Mouse (Mus musculus) midbrain, embryonic 16.5 days (tissue): Measurements from ENCODE around the gene Kmt2b. TPM values are rescaled to one million over a fixed set of nuclear protein-coding genes. Genes with fewer than 3 reads are reported as not detected.

Source experiments
- ATAC-seq: fragments of 200-750 bp; cut with Nextera tagmentation; 2 replicates; pipeline ENCODE4 v1.8.0; 2017; ENCODE audit warnings: moderate TSS enrichment
- H3K27ac ChIP-seq: fragments of 300-500 bp; sonication (generic); 2 replicates; pipeline ENCODE4 v1.5.1; 2014; ENCODE audit warnings: mild to moderate bottlenecking, low read length, mixed read lengths
- H3K27me3 ChIP-seq: fragments of 300-500 bp; sonication (generic); 2 replicates; pipeline ENCODE4 v1.6.1; 2014; ENCODE audit warnings: low read depth, low read length, mixed read lengths; ENCODE audit not compliant: control insufficient read depth, insufficient read depth
- H3K36me3 ChIP-seq: fragments of 300-500 bp; sonication (generic); 2 replicates; pipeline ENCODE4 v1.6.1; 2014; ENCODE audit warnings: mild to moderate bottlenecking, low read length, moderate library complexity, mixed read lengths; ENCODE audit not compliant: control insufficient read depth, insufficient read depth
- H3K4me1 ChIP-seq: fragments of 300-500 bp; sonication (generic); 2 replicates; pipeline ENCODE4 v1.6.1; 2014; ENCODE audit warnings: mild to moderate bottlenecking, low read length, mixed read lengths; ENCODE audit not compliant: control insufficient read depth, insufficient read depth
- H3K4me2 ChIP-seq: fragments of 300-500 bp; sonication (generic); 2 replicates; pipeline ENCODE4 v1.6.1; 2014; ENCODE audit warnings: mild to moderate bottlenecking, low read length, mixed read lengths
- H3K4me3 ChIP-seq: fragments of 300-500 bp; sonication (generic); 2 replicates; pipeline ENCODE4 v1.5.1; 2014; ENCODE audit warnings: low read depth, mild to moderate bottlenecking, low read length, moderate library complexity, mixed read lengths
- H3K9ac ChIP-seq: fragments of 300-500 bp; sonication (generic); 2 replicates; pipeline ENCODE4 v1.6.1; 2014; ENCODE audit warnings: low read depth, low read length, mixed read lengths
- H3K9me3 ChIP-seq: fragments of 300-500 bp; sonication (generic); replicated peaks from 2 replicates; pipeline ENCODE4 v1.6.1; 2014; ENCODE audit warnings: mild to moderate bottlenecking, low read length, mixed read lengths; ENCODE audit not compliant: control insufficient read depth, poor library complexity, severe bottlenecking
- WGBS: fragments of 180-500 bp; shearing (Covaris S2); extraction: QIAGEN DNeasy Blood & Tissue Kit; methylation state at CpG from one replicate; pipeline ENCODE4 v1.1.7; 2014; 5-methylcytosine and 5-hydroxymethylcytosine counted together
- polyA plus RNA-seq: library from polyadenylated mRNA; unstranded; fragments of >200 nt; fragmentation: Nextera tagmentation; extraction: Ambion mirVana; gene quantifications from 2 replicates; pipeline ENCODE4 v1.2.1, GENCODE M21; 2015

Gene Kmt2b
- polyA plus RNA-seq, 1 experiment from 2014 or later: 9.1 TPM

- peaks cover 19% of the 10 kb centered on the region for H3K36me3 ChIP-seq
- no peak for ATAC-seq
- H3K4me1 ChIP-seq: peaks cover 28% of the 10 kb centered on the region
- H3K27ac ChIP-seq: no peak overlapping the region
- no peak overlapping the region for H3K4me3 ChIP-seq
- H3K9ac ChIP-seq: no peak overlapping the region; the same call in 1 of the 2 replicates
- H3K9me3 ChIP-seq: no peaks in the 10 kb centered on the region
- 85% methylated on average over 13 of the region's 13 CpGs for WGBS
- H3K4me2 ChIP-seq: peak overlapping the region; percentile 92; the same call in 1 of the 2 replicates
- no peaks in the 10 kb centered on the region for H3K27me3 ChIP-seq
Measured at GRCm38 (mm10) chr7:30557901-30558514, 30.5 kb downstream of the Kmt2b start.

- H3K36me3 ChIP-seq: peaks cover 19% of the 10 kb centered on the region
- H3K9ac ChIP-seq: no peak overlapping the region
- no peak overlapping the region for H3K4me3 ChIP-seq
- H3K4me2 ChIP-seq: no peak overlapping the region
- H3K27me3 ChIP-seq: no peaks in the 10 kb centered on the region
- peaks cover 28% of the 10 kb centered on the region for H3K4me1 ChIP-seq
- no peaks in the 10 kb centered on the region for H3K9me3 ChIP-seq
- WGBS: 93% methylated on average over 18 of the region's 18 CpGs
- H3K27ac ChIP-seq: no peak overlapping the region
- ATAC-seq: no peak
Measured at GRCm38 (mm10) chr7:30556894-30557536, 31.5 kb downstream of the Kmt2b start.

- Histone ChIP-seq H3K27me3 (no peaks in the 10 kb centered on the region), H3K4me2 (peak overlapping the region; percentile 88; the same call in 1 of the 2 replicates), H3K36me3 (peaks cover 19% of the 10 kb centered on the region), H3K27ac (no peak overlapping the region), H3K9ac (no peak overlapping the region), H3K9me3 (no peaks in the 10 kb centered on the region), H3K4me3 (no peak overlapping the region), H3K4me1 (peaks cover 21% of the 10 kb centered on the region)
- 86% methylated on average over 22 of the region's 22 CpGs for WGBS
- ATAC-seq: no peak
Measured at GRCm38 (mm10) chr7:30553810-30554584, 34.5 kb downstream of the Kmt2b start.

GRCm38 (mm10) chr7:30553021-30553589 is 35.4 kb downstream of the Kmt2b start:
- peak overlapping the region; percentile 79 for H3K27ac ChIP-seq
- no peaks in the 10 kb centered on the region for H3K27me3 ChIP-seq
- no peaks in the 10 kb centered on the region for H3K9me3 ChIP-seq
- H3K4me3 ChIP-seq: peak overlapping the region; percentile 54
- 7% methylated on average over 23 of the region's 23 CpGs for WGBS
- peak overlapping the region; percentile 88 for H3K4me2 ChIP-seq
- H3K36me3 ChIP-seq: peaks cover 19% of the 10 kb centered on the region
- ATAC-seq: no peak
- H3K9ac ChIP-seq: peak overlapping the region; percentile 65
- peaks cover 12% of the 10 kb centered on the region for H3K4me1 ChIP-seq

GRCm38 (mm10) chr7:30552102-30553020 is 36.2 kb downstream of the Kmt2b start, which contains the start of the genes Hspb6 and Proser3:
Hspb6 (plus strand) TSS chr7:30552178.
Proser3 (minus strand) TSS chr7:30552299.
- Histone ChIP-seq H3K4me2 (peak within 1 kb of the TSS; percentile 88), H3K36me3 (peaks cover 19% of the 10 kb centered on the region), H3K9me3 (no peaks in the 10 kb centered on the region), H3K27ac (peak within 1 kb of the TSS; percentile 93), H3K4me3 (peak within 1 kb of the TSS; percentile 54), H3K4me1 (peaks cover 11% of the 10 kb centered on the region), H3K9ac (peak within 1 kb of the TSS; percentile 65), H3K27me3 (no peaks in the 10 kb centered on the region)
- WGBS: under 1% methylated on average over 44 of the region's 44 CpGs
- ATAC-seq: peak; percentile 96

- Histone ChIP-seq H3K4me1 (peaks cover 11% of the 10 kb centered on the region), H3K36me3 (peaks cover 12% of the 10 kb centered on the region), H3K4me3 (peak overlapping the region; percentile 54), H3K27ac (peak overlapping the region; percentile 93), H3K9ac (peak overlapping the region; percentile 63), H3K9me3 (no peaks in the 10 kb centered on the region), H3K4me2 (peak overlapping the region; percentile 88), H3K27me3 (no peaks in the 10 kb centered on the region)
- WGBS: 4% methylated on average over 10 of the region's 10 CpGs
- peak; percentile 72 for ATAC-seq
Measured at GRCm38 (mm10) chr7:30551445-30552101, 37.0 kb downstream of the Kmt2b start.

- no peak overlapping the region for H3K27ac ChIP-seq
- no peak overlapping the region for H3K4me3 ChIP-seq
- no peak overlapping the region for H3K9ac ChIP-seq
- peaks cover 11% of the 10 kb centered on the region for H3K4me1 ChIP-seq
- peaks cover 8% of the 10 kb centered on the region for H3K36me3 ChIP-seq
- no peaks in the 10 kb centered on the region for H3K9me3 ChIP-seq
- 95% methylated on average over 1 of the region's 1 CpGs for WGBS
- no peaks in the 10 kb centered on the region for H3K27me3 ChIP-seq
- no peak overlapping the region for H3K4me2 ChIP-seq
- no peak for ATAC-seq
Measured at GRCm38 (mm10) chr7:30550603-30551002, 37.9 kb downstream of the Kmt2b start.

- 91% methylated on average over 1 of the region's 2 CpGs for WGBS
- H3K9ac ChIP-seq: no peak overlapping the region
Measured at GRCm38 (mm10) chr7:30549880-30550279, 38.6 kb downstream of the Kmt2b start.

More at GRCm38 (mm10) chr7:30549880-30550279, 38.6 kb downstream of the Kmt2b start:
- Histone ChIP-seq H3K4me3 (no peak overlapping the region), H3K4me2 (no peak overlapping the region), H3K9me3 (no peaks in the 10 kb centered on the region), H3K27me3 (no peaks in the 10 kb centered on the region), H3K36me3 (peaks cover 2% of the 10 kb centered on the region), H3K27ac (no peak overlapping the region), H3K4me1 (peaks cover 11% of the 10 kb centered on the region)
- ATAC-seq: no peak
